Mouse (Mus musculus) lung, postnatal 0 days (tissue): ENCODE measurements at regions not wholly inside any gene's neighbourhood (a gene's known extent, or its start where the extent isn't known, plus 50 kb on each side); places are given as distances from the start of the nearest gene placed in this dataset.

Experiments used
- ATAC-seq: fragments of 200-750 bp; cut with Nextera tagmentation; 2 replicates; pipeline ENCODE4 v1.8.0; 2017; ENCODE audit warnings: moderate library complexity
- DNase-seq: peaks from one replicate; pipeline ENCODE4 v3.0.0-alpha.2; 2016; ENCODE audit warnings: low spot score
- H3K27ac ChIP-seq: fragments of 300-500 bp; sonication (generic); 2 replicates; pipeline ENCODE4 v1.5.1; 2014; ENCODE audit warnings: antibody characterized with exemption, mild to moderate bottlenecking, low read length, mixed read lengths
- H3K27me3 ChIP-seq: fragments of 300-500 bp; sonication (generic); replicated peaks from 2 replicates; pipeline ENCODE4 v1.6.1; 2014; ENCODE audit warnings: low read length, mixed read lengths; ENCODE audit not compliant: insufficient read depth
- H3K36me3 ChIP-seq: fragments of 300-500 bp; sonication (generic); 2 replicates; pipeline ENCODE4 v1.6.1; 2014; ENCODE audit warnings: low read length, mixed read lengths; ENCODE audit not compliant: insufficient read depth
- H3K4me1 ChIP-seq: fragments of 300-500 bp; sonication (generic); 2 replicates; pipeline ENCODE4 v1.6.1; 2014; ENCODE audit warnings: antibody characterized with exemption, low read depth, low read length, mixed read lengths; ENCODE audit not compliant: insufficient read depth
- H3K4me2 ChIP-seq: fragments of 300-500 bp; sonication (generic); replicated peaks from 2 replicates; pipeline ENCODE4 v1.6.1; 2014; ENCODE audit warnings: low read depth, mild to moderate bottlenecking, low read length, moderate library complexity, mixed read lengths
- H3K4me3 ChIP-seq: fragments of 300-500 bp; sonication (generic); 2 replicates; pipeline ENCODE4 v1.5.1; 2014; ENCODE audit warnings: low read depth, low read length
- H3K9ac ChIP-seq: fragments of 300-500 bp; sonication (generic); replicated peaks from 2 replicates; pipeline ENCODE4 v1.6.1; 2014; ENCODE audit warnings: low read depth, mild to moderate bottlenecking
- H3K9me3 ChIP-seq: fragments of 300-500 bp; sonication (generic); 2 replicates; pipeline ENCODE4 v1.6.1; 2016; ENCODE audit warnings: low read length, mixed read lengths
- CTCF ChIP-seq: IDR thresholded peaks from 2 replicates; pipeline ENCODE4 v1.5.1; 2016; ENCODE audit warnings: antibody characterized with exemption, mild to moderate bottlenecking
- EP300 ChIP-seq: IDR thresholded peaks from 2 replicates; pipeline ENCODE4 v1.6.1; 2016; ENCODE audit warnings: antibody characterized with exemption, mild to moderate bottlenecking, control low read depth
- WGBS: fragments of 180-500 bp; shearing (Covaris S2); extraction: QIAGEN DNeasy Blood & Tissue Kit; methylation state at CpG from one replicate; pipeline ENCODE4 v1.1.7; 2014; 5-methylcytosine and 5-hydroxymethylcytosine counted together

DNA sequence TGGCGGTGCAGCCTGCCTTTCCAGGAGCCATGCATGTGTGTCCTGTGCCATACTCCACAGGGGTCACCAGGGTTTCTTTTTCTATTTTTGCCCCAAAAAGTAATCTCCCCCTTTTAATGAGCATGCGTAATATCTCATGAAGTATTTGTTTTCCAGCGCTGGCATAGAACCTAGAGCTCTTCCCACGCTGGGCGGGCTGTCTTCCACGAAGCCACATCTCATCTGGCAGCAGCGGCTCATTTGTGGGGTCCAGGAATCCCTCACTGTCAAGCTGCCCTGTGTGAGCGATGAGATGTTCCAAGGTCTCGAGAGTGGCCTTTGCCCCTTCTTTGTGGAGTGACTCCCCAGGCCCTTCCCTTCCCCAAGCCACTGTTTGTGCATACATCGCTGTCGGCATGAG is 184.8 kb upstream of the Kcnab2 start:
- TF ChIP-seq CTCF: no peak
- TF ChIP-seq EP300: no peak
- no peaks in the 10 kb centered on the region for H3K4me1 ChIP-seq
- H3K36me3 ChIP-seq: no peaks in the 10 kb centered on the region
- WGBS: 82% methylated on average over 11 of the region's 11 CpGs
- H3K9me3 ChIP-seq: no peaks in the 10 kb centered on the region
- no peak for DNase-seq
- H3K27ac ChIP-seq: no peak overlapping the region
- H3K4me3 ChIP-seq: no peak overlapping the region
- no peak overlapping the region for H3K4me2 ChIP-seq
- H3K27me3 ChIP-seq: no peaks in the 10 kb centered on the region
- no peak for ATAC-seq
- H3K9ac ChIP-seq: no peak overlapping the region

DNA sequence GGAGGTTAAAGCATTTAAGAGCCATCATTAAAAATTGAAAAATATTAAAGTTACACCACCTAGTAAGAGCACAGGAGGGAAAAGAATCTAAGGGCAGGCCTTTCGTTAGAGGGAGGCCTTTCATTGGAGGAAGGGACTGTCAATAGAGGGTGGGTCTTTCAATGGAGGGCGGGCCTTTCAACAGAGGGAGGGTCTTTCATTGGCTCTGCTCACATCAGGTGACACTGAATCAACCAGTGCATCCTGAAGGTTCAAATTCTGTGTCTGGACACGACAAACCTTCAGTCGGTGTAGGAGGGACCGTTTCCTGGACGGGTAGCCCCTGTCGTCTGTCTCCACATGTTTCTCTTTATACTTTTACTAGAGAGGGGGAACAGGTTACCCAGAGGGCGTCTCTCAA is 172.5 kb upstream of the Kcnab2 start:
- Histone ChIP-seq H3K27me3 (no peaks in the 10 kb centered on the region), H3K4me3 (no peak overlapping the region), H3K36me3 (no peaks in the 10 kb centered on the region), H3K4me2 (no peak overlapping the region), H3K4me1 (no peaks in the 10 kb centered on the region), H3K9ac (no peak overlapping the region), H3K9me3 (no peaks in the 10 kb centered on the region), H3K27ac (no peak overlapping the region)
- DNase-seq (no peak), ATAC-seq (no peak)
- TF ChIP-seq CTCF: no peak
- TF ChIP-seq EP300: no peak
- WGBS: 65% methylated on average over 8 of the region's 8 CpGs

DNA sequence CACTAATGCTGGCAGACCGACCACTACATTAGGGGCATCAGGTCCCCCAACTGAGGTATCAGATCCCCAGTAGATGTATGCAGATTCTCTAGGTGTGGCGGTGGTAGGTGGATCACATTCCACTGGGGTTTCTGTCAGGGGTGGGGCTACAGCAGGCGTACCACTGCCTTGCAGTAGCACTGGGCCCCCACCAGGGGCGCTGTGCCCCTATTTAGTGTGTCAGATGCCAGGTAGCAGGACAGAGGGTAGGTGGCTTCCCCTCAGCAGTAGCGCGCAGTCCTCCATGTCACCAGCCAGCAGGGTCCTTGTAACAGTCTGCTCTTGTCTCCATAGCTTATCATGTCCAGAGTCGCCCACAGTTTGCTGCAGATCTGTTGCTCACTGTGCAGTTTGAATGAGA is 169.9 kb upstream of the Kcnab2 start:
- WGBS: 42% methylated on average over 7 of the region's 7 CpGs
- Histone ChIP-seq H3K4me3 (no peak overlapping the region), H3K4me1 (no peaks in the 10 kb centered on the region), H3K9me3 (no peaks in the 10 kb centered on the region), H3K9ac (no peak overlapping the region), H3K36me3 (no peaks in the 10 kb centered on the region), H3K27ac (no peak overlapping the region), H3K4me2 (no peak overlapping the region), H3K27me3 (no peaks in the 10 kb centered on the region)
- DNase-seq (no peak), ATAC-seq (no peak)
- TF ChIP-seq CTCF (peak; percentile 48), EP300 (no peak)

DNA sequence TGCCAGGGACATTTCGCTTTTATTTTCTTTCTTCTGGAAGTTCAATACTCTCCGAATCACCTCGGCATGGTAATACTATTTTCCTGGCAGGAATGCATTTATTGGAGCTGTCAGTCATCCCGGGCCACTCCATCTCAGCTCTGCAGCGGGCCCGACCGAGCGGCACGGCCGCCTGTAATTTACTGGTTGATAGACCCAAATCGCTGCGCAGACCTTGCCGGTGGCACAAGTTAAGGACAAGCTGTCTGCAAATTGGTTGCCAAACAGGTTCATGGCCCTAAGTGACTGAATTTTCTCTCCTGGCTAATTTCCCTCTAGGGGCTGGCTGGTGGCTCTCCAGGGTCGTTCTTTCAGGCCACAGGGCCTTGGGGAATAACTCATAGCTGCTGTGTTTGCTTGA is 169.4 kb upstream of the Kcnab2 start:
- 91% methylated on average over 14 of the region's 14 CpGs for WGBS
- no peak overlapping the region for H3K9ac ChIP-seq
- H3K4me3 ChIP-seq: no peak overlapping the region
- ATAC-seq (no peak), DNase-seq (no peak)
- H3K36me3 ChIP-seq: no peaks in the 10 kb centered on the region
- no peak overlapping the region for H3K4me2 ChIP-seq
- TF ChIP-seq CTCF: no peak
- TF ChIP-seq EP300: no peak
- no peaks in the 10 kb centered on the region for H3K27me3 ChIP-seq
- H3K4me1 ChIP-seq: no peaks in the 10 kb centered on the region
- H3K9me3 ChIP-seq: no peaks in the 10 kb centered on the region
- H3K27ac ChIP-seq: no peak overlapping the region

DNA sequence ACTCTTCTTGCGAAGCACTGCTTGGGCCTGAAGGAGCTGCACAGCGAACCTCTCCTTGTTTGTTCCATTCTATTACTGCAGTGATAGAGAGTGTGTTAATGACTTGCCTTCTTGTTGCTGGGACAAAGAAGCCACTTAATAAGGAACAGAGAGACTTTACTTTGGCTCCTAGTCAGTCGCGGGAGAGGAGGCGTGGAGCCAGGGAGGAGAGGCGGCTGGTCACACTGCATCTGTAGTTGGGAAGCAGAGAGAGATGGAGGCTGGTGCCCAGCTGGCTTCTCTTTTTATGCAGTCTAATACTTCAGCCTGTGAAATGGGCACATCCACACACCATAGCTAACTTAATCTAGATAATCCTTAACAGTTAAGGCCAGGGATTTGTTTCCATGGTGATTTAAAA is 159.4 kb upstream of the Kcnab2 start:
- no peaks in the 10 kb centered on the region for H3K9me3 ChIP-seq
- H3K4me1 ChIP-seq: no peaks in the 10 kb centered on the region
- no peaks in the 10 kb centered on the region for H3K27me3 ChIP-seq
- no peak for DNase-seq
- H3K36me3 ChIP-seq: no peaks in the 10 kb centered on the region
- 59% methylated on average over 6 of the region's 6 CpGs for WGBS
- no peak overlapping the region for H3K9ac ChIP-seq
- ATAC-seq: no peak
- H3K4me2 ChIP-seq: no peak overlapping the region
- H3K27ac ChIP-seq: no peak overlapping the region
- no peak for TF ChIP-seq EP300
- no peak for TF ChIP-seq CTCF
- no peak overlapping the region for H3K4me3 ChIP-seq

DNA sequence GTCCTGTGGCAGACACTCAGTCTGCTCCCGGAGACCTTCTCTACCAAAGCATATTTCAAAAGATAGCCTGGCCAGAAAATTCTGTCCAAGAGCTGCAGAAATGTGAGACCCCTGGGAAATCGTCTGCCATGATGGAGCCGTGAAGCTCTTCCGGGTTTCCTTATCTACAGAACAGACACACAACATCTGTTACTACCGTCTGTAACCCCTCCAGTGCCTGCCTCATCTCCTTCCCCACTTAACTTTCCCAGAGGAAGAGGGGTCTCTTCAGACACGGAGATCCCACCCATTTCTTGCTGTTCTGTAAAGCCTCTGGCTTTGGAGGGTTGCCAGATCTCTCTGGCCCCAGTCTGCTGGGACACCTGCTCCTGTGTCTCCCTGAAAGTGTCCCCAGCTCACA is 156.2 kb upstream of the Kcnab2 start:
- H3K36me3 ChIP-seq: no peaks in the 10 kb centered on the region
- WGBS: 11% methylated on average over 6 of the region's 6 CpGs
- H3K4me2 ChIP-seq: no peak overlapping the region
- no peaks in the 10 kb centered on the region for H3K4me1 ChIP-seq
- TF ChIP-seq CTCF (no peak), EP300 (no peak)
- no peak overlapping the region for H3K27ac ChIP-seq
- H3K9ac ChIP-seq: no peak overlapping the region
- no peak overlapping the region for H3K4me3 ChIP-seq
- ATAC-seq: no peak
- H3K27me3 ChIP-seq: no peaks in the 10 kb centered on the region
- no peaks in the 10 kb centered on the region for H3K9me3 ChIP-seq
- DNase-seq: no peak

DNA sequence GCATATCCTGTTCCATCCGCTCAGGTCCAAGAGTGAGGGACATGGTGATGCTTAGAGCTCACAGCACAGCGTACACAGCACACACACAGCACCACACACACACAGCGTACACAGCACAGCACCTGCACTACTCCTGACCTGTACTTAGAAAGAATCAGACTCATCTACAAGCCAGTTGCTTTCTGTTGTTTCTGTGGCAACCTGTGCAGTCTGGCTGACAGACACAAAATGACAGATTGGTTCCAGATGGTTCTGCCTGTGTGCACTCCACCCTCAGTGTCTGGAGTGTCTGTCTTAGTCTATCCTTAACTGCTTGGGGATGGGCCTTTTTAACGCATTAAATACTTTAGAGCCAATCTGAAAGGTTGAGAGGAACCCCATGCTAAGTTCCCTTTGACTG is 150.4 kb upstream of the Kcnab2 start:
- WGBS: 81% methylated on average over 4 of the region's 4 CpGs
- ATAC-seq: no peak
- no peak overlapping the region for H3K4me2 ChIP-seq

More for the DNA sequence above, 150.4 kb upstream of the Kcnab2 start:
- H3K4me3 ChIP-seq: no peak overlapping the region
- no peak overlapping the region for H3K9ac ChIP-seq
- no peaks in the 10 kb centered on the region for H3K4me1 ChIP-seq
- no peak overlapping the region for H3K27ac ChIP-seq
- H3K36me3 ChIP-seq: no peaks in the 10 kb centered on the region
- H3K27me3 ChIP-seq: no peaks in the 10 kb centered on the region
- H3K9me3 ChIP-seq: no peaks in the 10 kb centered on the region
- no peak for TF ChIP-seq CTCF
- no peak for TF ChIP-seq EP300
- DNase-seq: no peak
